Mouse (Mus musculus): ENCODE results near the gene Slc22a20.

Slc22a20 gene

DNA sequence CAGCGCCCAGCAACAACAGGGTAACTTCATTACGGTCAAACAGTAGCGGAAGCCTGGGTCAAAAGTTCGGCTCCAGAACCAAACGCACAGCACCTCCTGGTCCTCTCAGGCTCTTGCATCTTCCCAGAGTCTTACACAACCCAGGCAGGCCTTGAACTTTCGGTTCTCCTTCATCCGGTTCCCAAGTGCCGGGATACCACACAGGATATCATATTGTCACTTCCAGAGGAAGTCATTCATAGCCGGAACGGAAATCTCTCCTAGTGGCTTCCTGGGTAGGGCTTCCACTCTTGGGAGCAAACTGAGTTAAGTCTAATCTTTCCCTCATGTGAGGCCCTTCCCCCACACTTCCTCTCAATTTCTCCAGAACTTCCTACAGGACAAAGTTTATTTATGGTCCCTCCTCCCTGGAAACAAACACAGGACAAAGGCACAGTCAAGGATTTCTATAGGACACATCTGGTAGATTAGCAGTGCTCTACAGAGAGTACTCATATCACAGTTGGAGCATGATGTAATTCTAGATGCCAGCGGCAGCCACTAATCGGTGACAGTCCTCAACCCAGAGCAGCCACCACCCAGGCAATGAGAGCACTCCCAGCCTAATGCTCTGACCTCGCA, 33.8 kb downstream of the Slc22a20 start:
- no peak for DNase-seq (ENCODE audit: low read depth, low spot score)

- DNase-seq (ENCODE audit: low read depth, low spot score) = no peak
Observed at GRCm38 (mm10) chr19:5951631-5952030, 34.3 kb downstream of the Slc22a20 start.

DNA sequence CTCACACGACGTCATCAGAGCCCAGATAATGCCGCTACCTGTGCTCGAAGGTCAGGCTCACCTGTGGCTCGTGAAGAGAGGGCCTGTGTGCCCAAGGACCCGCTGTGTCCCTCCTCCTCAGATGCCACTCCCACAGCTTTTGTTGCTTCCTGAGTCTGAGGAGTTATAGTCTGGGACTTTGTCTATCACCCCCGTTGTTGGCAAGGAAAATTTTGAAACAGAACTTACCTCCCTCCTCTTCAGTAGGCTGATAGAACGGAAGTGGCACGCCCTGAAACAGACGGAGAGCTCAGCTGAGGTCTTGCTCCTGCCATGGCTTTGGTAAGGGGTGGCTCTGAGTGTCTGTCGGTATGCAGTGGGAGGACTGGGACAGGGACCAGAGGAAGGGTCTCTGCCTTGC, 35.7 kb downstream of the Slc22a20 start:
- DNase-seq (ENCODE audit: low read depth, low spot score) = no peak

DNA sequence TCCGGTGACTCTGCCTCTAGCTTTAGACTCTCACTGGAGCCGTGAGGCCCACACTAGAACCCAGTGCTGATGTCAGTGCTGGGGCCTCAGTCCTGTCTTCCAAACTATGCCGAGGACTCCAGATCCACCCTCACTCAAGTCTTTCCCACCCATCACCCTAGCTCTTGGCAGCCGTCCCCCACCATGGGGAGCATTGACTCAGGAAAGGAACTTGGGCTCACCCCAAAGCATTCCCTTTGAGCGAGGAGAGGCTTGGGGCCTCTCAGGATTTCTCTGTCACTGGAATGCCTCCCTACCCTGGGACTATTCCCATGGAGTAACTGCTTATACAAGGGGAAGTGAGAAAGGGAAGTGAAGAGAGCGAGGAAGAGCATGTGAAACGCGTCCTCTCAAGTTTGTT, 40.1 kb downstream of the Slc22a20 start:
- no peak for DNase-seq (ENCODE audit: low read depth, low spot score)

DNA sequence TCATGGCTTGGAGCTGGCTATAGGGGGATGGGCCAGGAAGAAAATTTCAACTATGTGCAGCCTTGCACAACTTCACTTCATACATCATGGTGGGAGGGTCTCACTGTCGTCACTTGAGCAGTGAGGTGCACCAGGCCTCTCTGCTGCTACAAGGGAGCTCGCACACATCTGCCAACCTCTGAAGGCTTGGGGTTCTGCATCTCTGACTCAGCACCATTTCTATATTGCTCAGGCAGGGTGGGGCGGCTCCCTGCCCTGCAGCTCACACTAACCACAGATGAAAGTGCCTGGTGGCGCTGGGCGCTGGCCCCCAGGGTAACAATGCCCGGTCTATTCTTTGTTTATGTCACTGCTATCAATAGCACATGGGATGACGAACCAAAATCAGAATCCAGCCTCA, 40.9 kb downstream of the Slc22a20 start:
- DNase-seq (ENCODE audit: low read depth, low spot score) = no peak

- no peak for DNase-seq (ENCODE audit: low read depth, low spot score)
Observed at GRCm38 (mm10) chr19:5944145-5944544, 41.8 kb downstream of the Slc22a20 start.

- DNase-seq (ENCODE audit: low read depth, low spot score) = no peak
Observed at GRCm38 (mm10) chr19:5943404-5943803, 42.5 kb downstream of the Slc22a20 start.

- no peak for DNase-seq (ENCODE audit: low read depth, low spot score)
Observed at GRCm38 (mm10) chr19:5942581-5942980, 43.4 kb downstream of the Slc22a20 start.

- no peak for DNase-seq (ENCODE audit: low read depth, low spot score)
Observed at GRCm38 (mm10) chr19:5940656-5941055, 45.3 kb downstream of the Slc22a20 start.

DNA sequence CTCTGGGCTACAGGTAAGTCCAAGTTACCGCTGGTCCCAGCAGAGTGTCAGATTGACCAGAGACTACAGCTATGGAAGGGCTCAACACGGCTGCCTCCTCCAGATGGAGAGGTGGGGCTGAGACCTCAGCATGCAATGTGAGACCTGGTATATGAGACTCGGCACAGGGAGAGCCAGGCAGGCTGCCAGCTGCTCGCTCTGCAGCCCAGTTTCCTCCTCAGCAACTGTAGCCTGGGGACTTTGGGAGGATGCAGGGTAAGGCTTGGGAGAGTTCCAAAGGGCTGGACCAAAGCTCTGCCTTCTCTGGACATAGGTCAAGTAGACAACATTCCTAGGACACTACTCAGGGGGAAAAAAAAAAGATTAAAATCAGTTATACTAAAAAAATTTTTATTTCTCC, 45.8 kb downstream of the Slc22a20 start:
- no peak for DNase-seq (ENCODE audit: low read depth, low spot score)

DNA sequence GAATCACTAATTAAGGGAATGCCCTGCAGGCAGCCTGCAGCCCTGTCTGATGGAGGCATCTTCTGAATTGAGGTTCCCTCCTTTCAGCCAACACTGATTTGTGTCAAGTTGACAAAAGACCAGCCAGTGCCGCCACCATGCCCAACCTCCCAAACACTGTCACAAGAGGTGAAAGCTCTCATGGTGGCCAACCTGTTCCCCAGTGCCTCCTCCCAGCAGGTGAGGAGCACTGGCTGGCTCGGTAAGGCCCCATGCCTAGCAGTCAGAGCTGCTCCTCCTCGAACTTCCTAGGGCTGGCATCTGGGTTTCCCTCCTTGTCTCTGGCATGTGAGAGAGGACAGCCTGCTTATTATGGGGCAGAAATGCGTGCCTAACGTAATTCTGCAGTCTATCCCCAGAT, 46.2 kb downstream of the Slc22a20 start:
- no peak for DNase-seq (ENCODE audit: low read depth, low spot score)

DNA sequence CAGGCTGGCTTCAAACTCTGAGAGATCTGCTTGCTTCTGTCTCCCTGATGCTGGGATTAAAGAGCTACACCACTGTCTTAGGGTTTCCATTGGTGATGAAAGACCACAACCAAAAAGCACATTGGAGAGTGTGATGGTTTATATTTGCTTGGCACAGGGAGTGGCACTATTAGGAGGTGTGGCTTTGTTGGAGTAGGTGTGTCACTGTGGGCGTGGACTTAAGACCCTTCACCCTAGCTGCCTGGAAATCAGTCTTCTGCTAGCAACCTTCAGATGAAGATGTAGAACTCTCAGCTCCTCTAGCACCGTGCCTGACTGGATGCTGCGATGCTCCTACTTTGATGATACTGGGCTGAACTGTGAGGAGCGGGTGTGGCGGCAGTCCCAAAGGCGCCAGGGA, 47.4 kb downstream of the Slc22a20 start:
- no peak for DNase-seq (ENCODE audit: low read depth, low spot score)

DNA sequence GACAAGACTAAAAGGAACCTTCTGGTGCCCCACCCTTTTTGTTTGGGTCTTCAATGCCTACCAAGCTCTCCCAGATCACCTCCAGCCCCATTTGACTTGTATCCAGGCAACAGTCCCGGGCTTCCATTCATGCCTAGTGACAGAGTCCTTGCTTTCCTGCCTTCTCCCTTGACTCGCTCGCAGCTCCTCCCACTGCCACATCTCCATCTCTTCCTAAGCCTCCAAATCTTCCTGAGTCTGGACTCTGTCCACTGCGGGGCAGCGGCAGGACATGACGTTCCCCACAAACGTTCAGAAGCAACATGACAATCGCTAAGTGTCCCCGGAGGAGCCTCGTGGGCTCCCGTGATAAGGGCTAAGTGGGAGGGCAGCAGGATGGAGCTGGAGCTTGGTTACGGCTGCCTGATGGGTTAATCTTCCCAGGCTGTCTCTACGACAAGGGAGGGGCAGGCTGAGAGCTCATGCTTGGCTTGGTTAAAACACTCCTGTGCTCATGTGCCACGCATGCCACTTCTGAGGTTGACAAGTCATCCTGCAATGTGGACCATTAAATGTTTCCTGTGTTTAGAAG, 48.0 kb downstream of the Slc22a20 start:
- DNase-seq (ENCODE audit: low read depth, low spot score) = no peak

DNA sequence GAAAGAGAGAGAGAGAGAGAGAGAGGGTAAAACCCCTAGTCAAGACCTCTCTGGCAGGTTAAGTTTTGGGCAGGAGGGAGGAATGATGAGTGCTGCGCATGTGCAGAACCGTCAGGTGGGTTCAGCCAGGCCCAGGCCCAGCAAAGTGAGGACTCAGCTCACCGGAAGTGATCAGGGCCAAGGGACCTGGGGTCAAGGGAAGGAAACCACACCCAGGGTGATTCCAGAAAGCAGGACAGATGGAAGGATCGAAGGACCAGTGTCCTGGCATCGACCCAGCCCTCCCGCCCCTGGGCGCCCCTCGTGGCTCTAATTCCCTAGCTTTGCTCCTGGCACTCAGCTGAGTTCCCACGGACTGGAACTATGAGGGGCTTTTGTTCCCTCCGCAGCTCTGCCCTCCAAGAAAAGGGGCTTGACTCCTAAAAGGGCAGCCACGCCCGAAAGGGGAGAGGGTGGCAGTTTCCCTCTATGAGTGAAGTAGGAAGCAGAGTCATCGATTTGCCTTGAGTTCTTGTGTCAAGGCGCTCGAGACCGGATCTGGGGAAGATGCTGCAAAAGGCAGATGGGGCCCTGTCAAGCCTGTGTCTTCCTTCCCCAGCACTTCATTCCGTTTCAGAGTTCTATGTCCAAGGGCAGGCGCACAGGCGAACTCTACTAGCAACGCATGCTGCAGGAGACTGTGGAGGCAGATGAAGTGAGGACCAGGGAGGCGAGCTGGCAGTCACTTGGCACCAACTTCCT, 48.7 kb downstream of the Slc22a20 start:
- no peak for DNase-seq (ENCODE audit: low read depth, low spot score)

GRCm38 (mm10) chr19:5935691-5936090, 50.3 kb downstream of the Slc22a20 start:
- DNase-seq (ENCODE audit: low read depth, low spot score) = no peak

GRCm38 (mm10) chr19:5935266-5935665, 50.7 kb downstream of the Slc22a20 start:
- no peak for DNase-seq (ENCODE audit: low read depth, low spot score)

DNA sequence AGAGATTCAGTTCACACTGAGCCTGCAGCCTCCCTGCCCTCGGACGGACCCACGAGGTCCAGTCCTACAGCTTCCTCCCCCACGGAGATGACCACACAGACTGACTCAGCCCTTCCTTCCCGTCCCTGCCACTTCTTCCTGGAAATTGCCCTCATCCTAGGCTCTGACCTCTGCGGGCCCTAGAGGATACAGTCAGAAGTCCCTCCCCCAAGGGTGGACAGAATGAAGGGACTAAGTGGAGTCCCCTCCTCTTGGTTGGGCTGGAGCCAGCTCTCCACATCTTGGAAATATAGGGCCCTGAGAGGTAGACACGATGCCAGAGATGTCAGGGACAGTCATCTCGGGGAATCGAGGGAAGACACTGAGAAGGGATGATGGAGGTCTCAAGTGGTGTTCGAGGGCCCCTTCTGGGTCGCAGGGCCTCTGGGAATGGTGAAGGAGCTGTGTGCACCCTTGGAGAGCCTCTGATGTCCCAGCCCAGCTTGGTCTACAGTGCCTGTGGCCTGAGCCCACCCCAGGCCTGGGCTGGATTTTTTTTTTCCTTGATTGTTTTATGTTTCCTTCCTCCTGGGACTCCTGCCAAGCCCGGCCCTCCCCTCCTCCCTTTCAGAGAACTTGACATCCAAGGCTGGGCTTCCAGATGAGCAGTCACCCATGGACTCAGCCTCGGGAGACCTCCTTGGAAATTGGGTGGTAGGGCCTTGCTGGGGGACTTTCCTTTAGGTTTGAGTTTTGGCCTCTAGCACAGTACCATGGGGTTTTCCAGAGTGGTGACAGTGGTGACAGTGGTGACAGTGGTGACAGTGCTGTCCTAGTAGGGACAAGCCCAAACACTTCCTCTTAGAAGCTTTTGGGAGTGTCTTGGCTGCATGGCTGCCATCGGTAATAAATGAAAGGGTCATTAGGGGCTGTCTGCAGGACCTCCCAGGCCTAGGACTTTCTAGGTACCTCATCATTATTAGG, 56.0 kb downstream of the Slc22a20 start:
- DNase-seq (ENCODE audit: low read depth, low spot score) = no peak

- DNase-seq (ENCODE audit: low read depth, low spot score) = no peak
Observed at GRCm38 (mm10) chr19:5928546-5928945, 57.4 kb downstream of the Slc22a20 start.

DNA sequence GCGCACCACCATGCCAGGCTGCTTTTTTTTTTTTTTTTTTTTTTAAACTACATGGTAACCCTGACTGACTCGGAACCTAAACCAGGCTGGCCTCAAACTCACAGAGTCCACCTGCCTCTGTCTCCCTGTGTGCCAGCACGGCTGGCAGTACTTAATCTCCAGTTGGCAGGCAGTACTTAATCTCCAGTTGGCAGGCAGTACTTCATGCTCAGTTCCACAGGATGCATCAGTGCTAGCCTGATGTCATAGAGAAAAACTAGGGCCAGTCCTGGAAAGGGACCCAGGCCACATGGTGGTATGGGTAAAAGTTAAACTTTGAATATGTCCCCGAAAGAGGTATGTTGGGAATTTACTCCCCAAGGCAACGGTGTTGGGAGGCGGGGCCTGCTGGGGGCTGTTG, 57.8 kb downstream of the Slc22a20 start:
- no peak for DNase-seq (ENCODE audit: low read depth, low spot score)

DNA sequence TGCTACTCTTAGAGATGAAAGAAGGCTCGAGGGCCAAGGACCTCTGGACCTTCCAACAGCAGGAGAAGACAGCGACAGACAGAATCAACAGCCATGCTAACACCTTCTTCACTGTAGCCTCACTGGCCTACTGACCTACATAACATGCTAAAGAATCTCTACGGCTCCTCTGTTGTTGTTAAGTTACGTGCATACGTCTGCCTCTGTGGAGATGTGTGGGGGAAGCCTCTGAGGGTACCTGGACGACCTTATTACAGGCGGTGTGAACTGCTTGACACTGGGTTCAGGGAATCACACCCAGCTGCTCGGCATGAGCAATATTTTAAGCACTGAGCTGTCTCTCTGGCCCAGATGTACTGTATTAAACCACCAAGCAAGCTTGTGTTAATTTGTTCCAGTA, 58.4 kb downstream of the Slc22a20 start:
- DNase-seq (ENCODE audit: low read depth, low spot score) = no peak

DNA sequence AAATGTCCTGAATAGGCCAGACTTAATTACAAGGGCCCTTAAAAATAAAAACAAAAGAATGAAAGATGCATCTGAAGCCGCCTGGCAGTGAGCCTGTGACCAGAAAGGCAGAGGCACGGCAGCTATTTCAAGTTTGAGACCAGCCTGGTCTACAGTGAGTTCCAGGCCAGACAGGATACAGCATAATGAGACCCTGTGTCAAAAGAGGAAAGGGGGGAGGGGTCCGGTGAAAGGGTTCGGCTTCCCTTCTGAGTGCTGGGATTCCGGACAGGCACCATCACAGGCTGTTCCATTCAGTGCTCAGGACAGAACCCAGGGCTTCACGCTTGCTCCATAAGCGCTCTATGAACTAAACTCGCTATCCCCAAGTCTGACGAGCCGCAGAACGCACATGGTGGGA, 58.9 kb downstream of the Slc22a20 start:
- no peak for DNase-seq (ENCODE audit: low read depth, low spot score)

DNA sequence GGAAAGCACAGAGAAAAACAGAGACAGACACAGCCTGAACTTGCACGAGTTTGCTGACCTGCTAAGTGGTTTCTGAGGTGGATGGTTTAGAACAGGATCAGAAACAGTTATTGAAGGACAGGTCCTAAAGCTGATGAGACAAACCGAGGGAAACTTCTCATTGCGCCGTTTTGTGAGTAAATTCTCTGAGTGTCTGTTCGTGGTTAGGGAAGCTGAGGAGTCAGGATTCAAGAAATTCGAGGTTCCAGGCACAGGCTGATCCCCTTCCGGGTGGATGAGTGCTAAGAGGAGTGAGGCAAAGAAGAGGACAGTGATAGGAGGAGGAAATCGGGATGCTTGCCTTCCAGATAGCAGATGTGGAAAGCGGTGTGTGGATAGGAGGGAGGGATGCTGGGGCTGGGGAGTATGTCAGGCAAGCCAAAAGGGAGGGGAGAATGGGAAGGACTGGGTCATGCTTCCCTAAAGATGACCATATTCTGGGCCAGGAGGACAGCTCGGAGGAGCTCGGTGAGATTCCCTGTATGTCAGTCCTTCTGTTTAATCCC, 60.6 kb downstream of the Slc22a20 start:
- no peak for DNase-seq (ENCODE audit: low read depth, low spot score)
